Comparison of ENCODE assay signal across 9 mouse cellular contexts in the genomic region with DNA sequence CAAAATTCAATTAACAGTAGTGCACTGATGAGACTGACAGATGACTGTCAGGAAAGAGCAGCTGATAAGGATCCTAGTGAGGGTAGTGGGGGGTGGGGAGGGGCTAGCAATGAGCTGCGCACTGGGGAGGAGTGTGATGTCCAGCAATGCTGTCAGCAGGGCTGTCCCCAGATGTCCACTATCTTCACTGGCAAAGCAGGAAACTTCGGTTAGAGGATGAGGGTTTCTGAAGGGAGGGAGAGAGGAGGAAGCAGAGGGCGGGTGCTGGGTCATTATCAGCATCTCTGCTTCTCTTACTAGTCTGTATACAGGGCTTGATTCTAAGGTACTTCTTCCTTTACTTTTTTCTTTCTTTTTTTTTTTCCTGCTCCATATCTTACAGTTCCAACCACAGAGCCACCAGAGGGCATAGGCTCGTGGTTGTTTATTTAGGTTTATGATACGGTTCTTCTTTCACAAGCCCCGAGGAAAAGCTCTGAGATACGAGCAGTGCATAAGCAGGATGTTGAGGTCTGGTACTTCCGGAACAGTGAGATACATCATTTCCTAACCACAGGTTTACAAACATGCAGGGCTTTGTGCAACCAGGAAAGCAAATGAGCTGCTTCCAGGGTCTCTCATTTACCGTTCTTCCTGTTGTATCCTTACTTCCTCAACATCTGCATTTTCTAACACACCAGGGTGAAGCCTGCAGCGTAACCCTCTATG. TPM values are rescaled to one million over a fixed set of nuclear protein-coding genes. Genes with fewer than 3 reads are reported as not detected.
DNase-seq lines count a peak whose midpoint lies in the region; ATAC-seq and TF ChIP-seq lines count a peak whose summit lies in the region.
"Had no signal": no experiment of that assay in that cellular context is flagged by ENCODE, and none has a peak within 500 bp of the region (broad histone marks: within the 10 kb centered on the region; RNA-seq: fewer than 3 reads in every experiment).

No protein-coding gene starts in this region.

- no peaks in the 10 kb centered on the region for H3K27me3 ChIP-seq in kidney, embryonic 16.5 days (ENCODE audit: insufficient read depth, low read length)
- no peaks in the 10 kb centered on the region for H3K27me3 ChIP-seq in liver, embryonic 12.5 days (replicated peaks)
- H3K27me3 ChIP-seq in stomach, embryonic 16.5 days (ENCODE audit: control insufficient read depth, insufficient read depth, low read length): no peaks in the 10 kb centered on the region
- H3K27me3 ChIP-seq: forebrain, embryonic 15.5 days had no signal

- no peak for DNase-seq in kidney, postnatal 10 days
- DNase-seq in NIH3T3 (ENCODE audit: low read depth): peak; percentile 21
- no peak for DNase-seq in testis, postnatal 10 days (ENCODE audit: low spot score)
- no peak for DNase-seq in left cerebral cortex, adult 2 months (ENCODE audit: extremely low spot score in 1 of 2, low spot score in 2 of 2)
- no peak for DNase-seq in urinary bladder, postnatal 4 days (ENCODE audit: low spot score in 2 of 2)

- H3K36me3 ChIP-seq in kidney, embryonic 16.5 days (ENCODE audit: insufficient read depth, low read length): no peaks in the 10 kb centered on the region
- no peaks in the 10 kb centered on the region for H3K36me3 ChIP-seq in liver, embryonic 12.5 days
- H3K36me3 ChIP-seq in stomach, embryonic 16.5 days (ENCODE audit: control insufficient read depth, insufficient read depth, low read length): no peaks in the 10 kb centered on the region
- H3K36me3 ChIP-seq: forebrain, embryonic 15.5 days had no signal

- H3K4me2 ChIP-seq in kidney, embryonic 16.5 days (replicated peaks; ENCODE audit: low read depth, low read length): peak overlapping the region; percentile 35; the same call in 1 of the 2 replicates
- peak overlapping the region; percentile 63 for H3K4me2 ChIP-seq in liver, embryonic 12.5 days
- peak overlapping the region; percentile 40 for H3K4me2 ChIP-seq in stomach, embryonic 16.5 days (ENCODE audit: low read depth, low read length)
- H3K4me2 ChIP-seq: forebrain, embryonic 15.5 days had no signal

- no peaks in the 10 kb centered on the region; the same call in 1 of the 2 replicates for H3K4me1 ChIP-seq in kidney, embryonic 16.5 days (ENCODE audit: insufficient read depth, low read length)
- H3K4me1 ChIP-seq in liver, embryonic 12.5 days: peaks cover 10% of the 10 kb centered on the region; the same call in 1 of the 2 replicates
- H3K4me1 ChIP-seq in stomach, embryonic 16.5 days (ENCODE audit: control insufficient read depth, insufficient read depth, low read length): no peaks in the 10 kb centered on the region
- H3K4me1 ChIP-seq: forebrain, embryonic 15.5 days had no signal

- TF ChIP-seq CTCF in left cerebral cortex, adult 2 months (IDR thresholded peaks at IDR 0.05): no peak

- ATAC-seq in kidney, embryonic 16.5 days (ENCODE audit: low FRiP score, low TSS enrichment): no peak
- peak; percentile 62 for ATAC-seq in liver, embryonic 12.5 days
- ATAC-seq in stomach, embryonic 16.5 days (ENCODE audit: insufficient read depth, low FRiP score): no peak
- ATAC-seq: forebrain, embryonic 15.5 days had no signal

- WGBS in kidney, embryonic 16.5 days: 33% methylated on average over 10 of the region's 10 CpGs
- WGBS in liver, embryonic 12.5 days (ENCODE audit: insufficient replicate concordance): 12% methylated on average over 10 of the region's 10 CpGs
- WGBS in stomach, embryonic 16.5 days: 35% methylated on average over 10 of the region's 10 CpGs

- no peak overlapping the region for H3K9ac ChIP-seq in kidney, embryonic 16.5 days (replicated peaks; ENCODE audit: low read length)
- no peak overlapping the region for H3K9ac ChIP-seq in liver, embryonic 12.5 days
- H3K9ac ChIP-seq in stomach, embryonic 16.5 days (ENCODE audit: low read length): no peak overlapping the region
- H3K9ac ChIP-seq: forebrain, embryonic 15.5 days had no signal

- no peaks in the 10 kb centered on the region; the same call in 1 of the 2 replicates for H3K9me3 ChIP-seq in kidney, embryonic 16.5 days (ENCODE audit: low read length)
- no peaks in the 10 kb centered on the region for H3K9me3 ChIP-seq in liver, embryonic 12.5 days (replicated peaks)
- no peaks in the 10 kb centered on the region for H3K9me3 ChIP-seq in stomach, embryonic 16.5 days (replicated peaks; ENCODE audit: control insufficient read depth, low read length)
- H3K9me3 ChIP-seq: forebrain, embryonic 15.5 days had no signal

- intact Hi-C loops in left cerebral cortex, adult 2 months (cut with DNase I): no loop called here

- H3K27ac ChIP-seq in kidney, embryonic 16.5 days (ENCODE audit: low read length): no peak overlapping the region
- no peak overlapping the region for H3K27ac ChIP-seq in liver, embryonic 12.5 days
- peak overlapping the region; percentile 18; the same call in 1 of the 2 replicates for H3K27ac ChIP-seq in stomach, embryonic 16.5 days (ENCODE audit: low read length)
- no peak overlapping the region for H3K27ac ChIP-seq in left cerebral cortex, adult 2 months
- H3K27ac ChIP-seq: forebrain, embryonic 15.5 days had no signal

- H3K4me3 ChIP-seq in kidney, embryonic 16.5 days (ENCODE audit: low read length): no peak overlapping the region
- H3K4me3 ChIP-seq in liver, embryonic 12.5 days: peak overlapping the region; percentile 31
- H3K4me3 ChIP-seq in stomach, embryonic 16.5 days (replicated peaks; ENCODE audit: low read length): no peak overlapping the region
- no peak overlapping the region for H3K4me3 ChIP-seq in left cerebral cortex, adult 2 months
- H3K4me3 ChIP-seq: forebrain, embryonic 15.5 days had no signal

RNA-seq across cellular contexts. Expression of gene 4932438A13Rik, which starts 9.0 kb away (rescaled TPM):
- polyA plus RNA-seq in kidney, embryonic 16.5 days (2015; fragmentation: Nextera tagmentation; extraction: Ambion mirVana): 45.0 and 53.4 TPM in 2 replicates
- polyA plus RNA-seq in liver, embryonic 12.5 days (2016; fragmentation: Nextera tagmentation; extraction: Ambion mirVana): 22.5 and 22.8 TPM in 2 replicates
- 46.2 and 51.2 TPM in 2 replicates for polyA plus RNA-seq in stomach, embryonic 16.5 days (2015; fragmentation: Nextera tagmentation; extraction: Ambion mirVana)
- total RNA-seq in left cerebral cortex, adult 2 months (2021): 100 to 1,000 TPM; 122 to 126 TPM
